In genomic region chr19:53194751-53195520, GRCm38 (mm10) we compare ENCODE assay signal across 10 mouse cellular contexts. TPM values are rescaled to one million over a fixed set of nuclear protein-coding genes. Genes with fewer than 3 reads are reported as not detected.
DNase-seq lines count a peak whose midpoint lies in the region; ATAC-seq and TF ChIP-seq lines count a peak whose summit lies in the region.
"Had no signal": no experiment of that assay in that cellular context is flagged by ENCODE, and none has a peak within 500 bp of the region (broad histone marks: within the 10 kb centered on the region; RNA-seq: fewer than 3 reads in every experiment).

No protein-coding gene starts in this region.

- TF ChIP-seq CTCF in gastrocnemius, adult 2 months (IDR thresholded peaks at IDR 0.05) = no peak
- TF ChIP-seq CTCF in liver, embryonic 14.5 days (IDR thresholded peaks at IDR 0.05; ENCODE audit: low read depth) = no peak

- WGBS in liver, embryonic 14.5 days (ENCODE audit: insufficient replicate concordance) = 28% methylated on average over 9 of the region's 9 CpGs
- WGBS in stomach, embryonic 16.5 days = 62% methylated on average over 9 of the region's 9 CpGs

- no peaks in the 10 kb centered on the region for H3K36me3 ChIP-seq in liver, embryonic 14.5 days (replicated peaks; ENCODE audit: control insufficient read depth, insufficient read depth, low read depth)
- H3K36me3 ChIP-seq in stomach, embryonic 16.5 days (ENCODE audit: control insufficient read depth, insufficient read depth, low read length) = 0 out of 2 replicates have a peak, but pooled peaks cover 3% of the 10 kb centered on the region
- H3K36me3 ChIP-seq: intestine, embryonic 15.5 days; lung, embryonic 15.5 days had no signal

- peak overlapping the region; percentile 52 for H3K4me3 ChIP-seq in gastrocnemius, adult 2 months
- H3K4me3 ChIP-seq in liver, embryonic 14.5 days (ENCODE audit: insufficient read depth in 1 of 2, low read depth in 2 of 2, low read length in 2 of 2) = peak overlapping the region; percentile 43 to 55
- H3K4me3 ChIP-seq in stomach, embryonic 16.5 days (replicated peaks; ENCODE audit: low read length) = no peak overlapping the region
- H3K4me3 ChIP-seq: intestine, embryonic 15.5 days; lung, embryonic 15.5 days had no signal

- ATAC-seq in liver, embryonic 14.5 days (ENCODE audit: insufficient read depth) = no peak
- ATAC-seq in stomach, embryonic 16.5 days (ENCODE audit: insufficient read depth, low FRiP score) = no peak
- ATAC-seq: intestine, embryonic 15.5 days had no signal

- peak overlapping the region; percentile 63 for H3K9ac ChIP-seq in liver, embryonic 14.5 days (replicated peaks)
- H3K9ac ChIP-seq in stomach, embryonic 16.5 days (ENCODE audit: low read length) = no peak overlapping the region
- H3K9ac ChIP-seq: intestine, embryonic 15.5 days; lung, embryonic 15.5 days had no signal

- H3K4me1 ChIP-seq in liver, embryonic 14.5 days (replicated peaks; ENCODE audit: control insufficient read depth in 2 of 2, insufficient read depth in 2 of 2, low read length in 1 of 2) = peaks cover 43 to 53% of the 10 kb centered on the region in 2 experiments
- peaks cover 23% of the 10 kb centered on the region for H3K4me1 ChIP-seq in stomach, embryonic 16.5 days (ENCODE audit: control insufficient read depth, insufficient read depth, low read length)

- no peaks in the 10 kb centered on the region for H3K27me3 ChIP-seq in liver, embryonic 14.5 days (ENCODE audit: control insufficient read depth, insufficient read depth, low read length)
- H3K27me3 ChIP-seq in stomach, embryonic 16.5 days (ENCODE audit: control insufficient read depth, insufficient read depth, low read length) = no peaks in the 10 kb centered on the region
- H3K27me3 ChIP-seq: intestine, embryonic 15.5 days; lung, embryonic 15.5 days had no signal

- H3K9me3 ChIP-seq in liver, embryonic 14.5 days (ENCODE audit: control insufficient read depth, low read length) = no peaks in the 10 kb centered on the region
- no peaks in the 10 kb centered on the region for H3K9me3 ChIP-seq in stomach, embryonic 16.5 days (replicated peaks; ENCODE audit: control insufficient read depth, low read length)
- H3K9me3 ChIP-seq: intestine, embryonic 15.5 days; lung, embryonic 15.5 days had no signal

- intact Hi-C loops in gastrocnemius, adult 2 months (cut with DNase I) = no loop called here

- H3K4me2 ChIP-seq in liver, embryonic 14.5 days (ENCODE audit: low read depth) = peak overlapping the region; percentile 72
- H3K4me2 ChIP-seq in stomach, embryonic 16.5 days (ENCODE audit: low read depth, low read length) = peak overlapping the region; percentile 12
- H3K4me2 ChIP-seq: intestine, embryonic 15.5 days; lung, embryonic 15.5 days had no signal

- H3K27ac ChIP-seq in gastrocnemius, adult 2 months = peak overlapping the region; percentile 89
- H3K27ac ChIP-seq in liver, embryonic 14.5 days = peak overlapping the region; percentile 83
- peak overlapping the region; percentile 84 for H3K27ac ChIP-seq in stomach, embryonic 16.5 days (ENCODE audit: low read length)
- H3K27ac ChIP-seq: intestine, embryonic 15.5 days had no signal

- no peak for TF ChIP-seq EP300 in liver, embryonic 14.5 days (IDR thresholded peaks at IDR 0.05; ENCODE audit: low read depth)

- no peak for DNase-seq in gastrocnemius, adult 2 months
- DNase-seq in gastrocnemius, postnatal 25 days = no peak
- DNase-seq in spleen, postnatal 36 days (ENCODE audit: low spot score in 2 of 2) = peak; percentile 63 to 69
- DNase-seq in spleen, adult 12 weeks (ENCODE audit: low spot score) = no peak
- no peak for DNase-seq in liver, embryonic 14.5 days (ENCODE audit: low read depth in 3 of 3, low spot score in 3 of 3)
- DNase-seq in testis, postnatal 14 days (ENCODE audit: low spot score) = no peak
- no peak for DNase-seq in adrenal gland, adult 2 months

RNA-seq across cellular contexts. Expression of gene Add3, which starts 54.7 kb away (rescaled TPM):
- 10 to 100 TPM; 17.0 to 29.5 TPM for total RNA-seq in gastrocnemius, adult 2 months (2021)
- 10 to 100 TPM; 21.4 to 24.3 TPM for total RNA-seq in gastrocnemius, postnatal 25 days (2021)
- polyA plus RNA-seq in liver, embryonic 14.5 days (2012; rRNA removed) = 8.2 and 12.7 TPM in 2 replicates
- polyA plus RNA-seq in liver, embryonic 14.5 days (2014; fragmentation: Nextera tagmentation; extraction: Ambion mirVana) = 21.7 and 26.7 TPM in 2 replicates
- polyA plus RNA-seq in stomach, embryonic 16.5 days (2015; fragmentation: Nextera tagmentation; extraction: Ambion mirVana) = 82.6 and 84.9 TPM in 2 replicates
- 10 to 100 TPM; 43.1 to 46.6 TPM for total RNA-seq in adrenal gland, adult 2 months (2021)
- 9.4 and 11.6 TPM in 2 replicates for polyA plus RNA-seq in adrenal gland, adult 2 months (2012; rRNA removed)

Comparison
In these comparisons a context has a peak if more than half of its experiments do, and no peak if none do; other contexts are left out.
1. DNase-seq: peak in spleen, postnatal 36 days (2 of 2); none in gastrocnemius, adult 2 months (single experiment), gastrocnemius, postnatal 25 days (single experiment), spleen, adult 12 weeks (single experiment), liver, embryonic 14.5 days (0 of 3), testis, postnatal 14 days (single experiment) and adrenal gland, adult 2 months (single experiment).
2. Peak in every context shown above with its lines, with median percentiles within 50 percentile points of each other: H3K27ac ChIP-seq.